Mouse (Mus musculus) hindbrain, embryonic 13.5 days (tissue): ENCODE results near the gene Insig1. TPM values are rescaled to one million over a fixed set of nuclear protein-coding genes. Genes with fewer than 3 reads are reported as not detected.
A peak's percentile ranks its signal among the peaks of the same experiment; 100 is the strongest.

Source experiments
- ATAC-seq: fragments of 200-750 bp; cut with Nextera tagmentation; 2 replicates; pipeline ENCODE4 v1.8.0; 2017; ENCODE audit warnings: moderate TSS enrichment; ENCODE audit not compliant: low FRiP score
- H3K27ac ChIP-seq: fragments of 300-500 bp; sonication (generic); 2 replicates; pipeline ENCODE4 v1.5.1; 2015; ENCODE audit warnings: inconsistent platforms, mild to moderate bottlenecking, moderate library complexity
- H3K27me3 ChIP-seq: fragments of 300-500 bp; sonication (generic); 2 replicates; pipeline ENCODE4 v1.6.1; 2015; ENCODE audit warnings: mild to moderate bottlenecking, inconsistent platforms
- H3K36me3 ChIP-seq: fragments of 300-500 bp; sonication (generic); 2 replicates; pipeline ENCODE4 v1.6.1; 2015; ENCODE audit warnings: mild to moderate bottlenecking, inconsistent platforms
- H3K4me1 ChIP-seq: fragments of 300-500 bp; sonication (generic); replicated peaks from 2 replicates; pipeline ENCODE4 v1.6.1; 2015; ENCODE audit warnings: inconsistent platforms
- H3K4me2 ChIP-seq: fragments of 300-500 bp; sonication (generic); 2 replicates; pipeline ENCODE4 v1.6.1; 2015; ENCODE audit warnings: inconsistent platforms, mild to moderate bottlenecking, moderate library complexity
- H3K4me3 ChIP-seq: fragments of 300-500 bp; sonication (generic); 2 replicates; pipeline ENCODE4 v1.5.1; 2015; ENCODE audit warnings: mild to moderate bottlenecking, inconsistent platforms
- H3K9ac ChIP-seq: fragments of 300-500 bp; sonication (generic); 2 replicates; pipeline ENCODE4 v1.6.1; 2015; ENCODE audit warnings: mild to moderate bottlenecking, inconsistent platforms
- H3K9me3 ChIP-seq: fragments of 300-500 bp; sonication (generic); 2 replicates; pipeline ENCODE4 v1.6.1; 2016; ENCODE audit warnings: inconsistent platforms
- WGBS: fragments of 180-500 bp; shearing (Covaris S2); methylation state at CpG from one replicate; pipeline ENCODE4 v1.1.7; 2015; 5-methylcytosine and 5-hydroxymethylcytosine counted together
- polyA plus RNA-seq: library from polyadenylated mRNA; unstranded; fragments of >200 nt; fragmentation: Nextera tagmentation; extraction: Ambion mirVana; gene quantifications from 2 replicates; pipeline ENCODE4 v1.2.1, GENCODE M21; 2015

The Insig1 gene
- polyA plus RNA-seq = 64.3 and 71.5 TPM in 2 replicates

DNA sequence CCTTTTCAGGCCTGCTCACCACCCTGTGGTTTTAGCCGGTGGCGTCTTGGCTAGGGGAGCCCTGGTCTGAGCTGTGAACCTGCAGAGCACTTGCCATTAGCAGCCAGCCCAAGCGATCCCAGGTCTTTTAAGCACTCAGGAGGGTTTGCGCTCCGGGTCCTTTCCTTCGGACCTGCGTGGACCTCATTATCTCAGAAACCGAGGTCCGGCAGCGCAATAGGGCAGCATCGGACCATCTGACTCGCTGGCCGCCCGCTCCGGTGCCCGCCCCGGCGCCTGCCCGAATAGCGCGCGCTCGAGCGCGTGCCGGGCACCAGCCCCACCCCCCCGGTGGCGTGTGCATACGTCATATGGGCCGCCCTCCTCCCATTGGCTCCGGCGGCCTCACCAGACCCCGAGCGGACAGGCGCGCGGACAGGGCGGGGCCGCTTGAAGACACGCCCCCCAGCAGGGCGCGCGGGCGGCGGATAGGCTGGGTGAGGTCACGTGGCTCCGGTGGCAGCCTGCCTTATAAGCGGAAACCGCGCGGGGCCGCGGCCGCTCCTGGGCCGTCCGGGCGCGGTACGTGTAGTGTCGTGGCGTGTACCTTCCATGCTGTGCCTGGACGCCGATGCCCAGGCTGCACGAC lies at the start of gene Insig1:
TSS of gene Insig1 (plus strand) at position 536 of the 628 bp plus-strand sequence.
- Histone ChIP-seq H3K27ac (peak within 1 kb of the TSS; percentile 99), H3K9me3 (no peaks in the 10 kb centered on the region), H3K9ac (peak within 1 kb of the TSS; percentile 89), H3K27me3 (no peaks in the 10 kb centered on the region), H3K36me3 (peaks cover 28% of the 10 kb centered on the region), H3K4me2 (peak within 1 kb of the TSS; percentile 96), H3K4me1 (peaks cover 45% of the 10 kb centered on the region), H3K4me3 (peak within 1 kb of the TSS; percentile 88)
- under 1% methylated on average over 64 of the region's 64 CpGs for WGBS
- peak; percentile 93 for ATAC-seq

GRCm38 (mm10) chr5:28023452-28023851 lies 47.7 kb upstream of the Insig1 start:
- no peaks in the 10 kb centered on the region for H3K36me3 ChIP-seq
- H3K27ac ChIP-seq = no peak overlapping the region
- no peak overlapping the region for H3K4me2 ChIP-seq
- no peak for ATAC-seq
- 57% methylated on average over 2 of the region's 2 CpGs for WGBS
- H3K27me3 ChIP-seq = no peaks in the 10 kb centered on the region
- H3K9me3 ChIP-seq = no peaks in the 10 kb centered on the region
- H3K4me1 ChIP-seq = no peaks in the 10 kb centered on the region
- H3K9ac ChIP-seq = no peak overlapping the region
- no peak overlapping the region for H3K4me3 ChIP-seq

GRCm38 (mm10) chr5:28031577-28032236 lies 39.5 kb upstream of the Insig1 start:
- H3K36me3 ChIP-seq = no peaks in the 10 kb centered on the region
- H3K9ac ChIP-seq = no peak overlapping the region
- ATAC-seq = no peak
- no peak overlapping the region for H3K4me3 ChIP-seq
- H3K27ac ChIP-seq = no peak overlapping the region
- H3K27me3 ChIP-seq = no peaks in the 10 kb centered on the region
- no peak overlapping the region for H3K4me2 ChIP-seq
- WGBS = 86% methylated on average over 3 of the region's 3 CpGs
- no peaks in the 10 kb centered on the region for H3K4me1 ChIP-seq
- no peaks in the 10 kb centered on the region for H3K9me3 ChIP-seq

GRCm38 (mm10) chr5:28032866-28033265 lies 38.3 kb upstream of the Insig1 start:
- no peak for ATAC-seq
- H3K27me3 ChIP-seq = no peaks in the 10 kb centered on the region
- no peak overlapping the region for H3K4me2 ChIP-seq
- no peak overlapping the region for H3K4me3 ChIP-seq
- no peaks in the 10 kb centered on the region for H3K36me3 ChIP-seq
- H3K9me3 ChIP-seq = no peaks in the 10 kb centered on the region
- no peak overlapping the region for H3K27ac ChIP-seq
- no peak overlapping the region for H3K9ac ChIP-seq
- WGBS = 92% methylated on average over 10 of the region's 10 CpGs
- H3K4me1 ChIP-seq = peaks cover 5% of the 10 kb centered on the region

GRCm38 (mm10) chr5:28033281-28033680 lies 37.9 kb upstream of the Insig1 start:
- 88% methylated on average over 5 of the region's 5 CpGs for WGBS
- Histone ChIP-seq H3K9me3 (no peaks in the 10 kb centered on the region), H3K4me2 (no peak overlapping the region), H3K9ac (no peak overlapping the region), H3K27ac (no peak overlapping the region), H3K4me1 (peaks cover 9% of the 10 kb centered on the region), H3K4me3 (no peak overlapping the region), H3K36me3 (no peaks in the 10 kb centered on the region), H3K27me3 (no peaks in the 10 kb centered on the region)
- no peak for ATAC-seq

DNA sequence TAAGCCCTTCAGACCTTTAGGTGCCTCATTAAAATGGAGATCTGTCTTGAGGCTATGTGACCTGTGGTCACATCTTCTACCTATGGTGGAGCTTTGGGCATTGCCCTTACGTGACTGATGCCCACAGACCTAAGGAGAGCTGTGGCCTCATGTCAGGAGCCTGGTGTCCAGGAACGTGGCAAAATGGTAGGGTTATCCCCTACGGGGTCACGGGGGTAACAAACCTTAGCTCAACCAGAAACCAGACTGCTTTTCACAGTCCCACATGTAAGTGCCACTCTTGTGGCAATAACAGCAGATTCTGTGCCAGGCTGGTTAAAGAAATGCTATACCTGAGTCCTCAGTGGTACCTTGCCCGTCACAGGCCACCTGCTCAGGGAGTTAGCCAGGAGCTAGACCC lies 37.3 kb upstream of the Insig1 start:
- WGBS = 88% methylated on average over 5 of the region's 5 CpGs
- Histone ChIP-seq H3K9me3 (no peaks in the 10 kb centered on the region), H3K27ac (no peak overlapping the region), H3K4me2 (no peak overlapping the region), H3K27me3 (no peaks in the 10 kb centered on the region), H3K36me3 (no peaks in the 10 kb centered on the region), H3K4me3 (no peak overlapping the region), H3K4me1 (peaks cover 11% of the 10 kb centered on the region), H3K9ac (no peak overlapping the region)
- ATAC-seq = no peak

GRCm38 (mm10) chr5:28036011-28036410 lies 35.2 kb upstream of the Insig1 start:
- no peak for ATAC-seq
- H3K27ac ChIP-seq = no peak overlapping the region
- 70% methylated on average over 1 of the region's 1 CpGs for WGBS

GRCm38 (mm10) chr5:28036518-28036917 lies 34.6 kb upstream of the Insig1 start:
- H3K36me3 ChIP-seq = no peaks in the 10 kb centered on the region
- H3K9me3 ChIP-seq = no peaks in the 10 kb centered on the region
- WGBS = 92% methylated on average over 1 of the region's 1 CpGs
- no peak for ATAC-seq
- no peak overlapping the region for H3K27ac ChIP-seq
- no peak overlapping the region for H3K4me3 ChIP-seq
- no peak overlapping the region for H3K9ac ChIP-seq
- H3K4me2 ChIP-seq = no peak overlapping the region
- no peaks in the 10 kb centered on the region for H3K27me3 ChIP-seq
- H3K4me1 ChIP-seq = peaks cover 11% of the 10 kb centered on the region

More at GRCm38 (mm10) chr5:28036011-28036410, 35.2 kb upstream of the Insig1 start:
- no peaks in the 10 kb centered on the region for H3K27me3 ChIP-seq
- no peak overlapping the region for H3K4me2 ChIP-seq
- H3K4me3 ChIP-seq = no peak overlapping the region
- no peak overlapping the region for H3K9ac ChIP-seq
- H3K36me3 ChIP-seq = no peaks in the 10 kb centered on the region
- H3K4me1 ChIP-seq = peaks cover 11% of the 10 kb centered on the region
- H3K9me3 ChIP-seq = no peaks in the 10 kb centered on the region

GRCm38 (mm10) chr5:28037172-28037591 lies 34.0 kb upstream of the Insig1 start:
- H3K36me3 ChIP-seq = no peaks in the 10 kb centered on the region
- H3K9ac ChIP-seq = no peak overlapping the region
- H3K27ac ChIP-seq = no peak overlapping the region
- no peaks in the 10 kb centered on the region for H3K27me3 ChIP-seq
- no peak overlapping the region for H3K4me3 ChIP-seq
- no peak overlapping the region for H3K4me2 ChIP-seq
- no peak for ATAC-seq
- peaks cover 11% of the 10 kb centered on the region for H3K4me1 ChIP-seq
- WGBS = 46% methylated on average over 3 of the region's 3 CpGs
- H3K9me3 ChIP-seq = no peaks in the 10 kb centered on the region

GRCm38 (mm10) chr5:28037639-28038038 lies 33.5 kb upstream of the Insig1 start:
- Histone ChIP-seq H3K4me3 (no peak overlapping the region), H3K27me3 (no peaks in the 10 kb centered on the region), H3K9me3 (no peaks in the 10 kb centered on the region), H3K36me3 (no peaks in the 10 kb centered on the region), H3K9ac (no peak overlapping the region; the same call in 1 of the 2 replicates), H3K27ac (no peak overlapping the region), H3K4me1 (peaks cover 11% of the 10 kb centered on the region), H3K4me2 (no peak overlapping the region)
- ATAC-seq = no peak
- WGBS = 50% methylated on average over 5 of the region's 5 CpGs

DNA sequence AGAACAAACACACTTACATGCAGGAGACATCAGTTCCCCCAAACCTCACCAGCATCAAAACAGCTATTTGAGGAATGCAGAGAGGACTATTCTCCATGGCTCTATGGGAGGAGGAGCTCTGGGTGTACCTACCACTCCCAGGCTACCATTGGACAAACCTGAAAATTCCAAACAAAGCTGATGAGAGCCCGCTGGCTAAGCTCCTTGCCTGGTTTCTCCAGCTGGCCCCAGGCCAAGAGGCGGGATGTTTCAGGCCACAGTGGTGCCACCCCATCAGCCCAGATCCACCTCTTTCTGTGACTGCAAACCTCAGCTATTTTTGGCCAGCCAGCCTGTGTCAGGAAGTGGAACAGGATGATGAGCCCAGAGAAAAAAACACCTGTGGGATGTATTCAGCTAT lies 33.0 kb upstream of the Insig1 start:
- Histone ChIP-seq H3K4me1 (peaks cover 11% of the 10 kb centered on the region), H3K4me3 (no peak overlapping the region), H3K9ac (no peak overlapping the region), H3K27me3 (no peaks in the 10 kb centered on the region), H3K27ac (no peak overlapping the region), H3K36me3 (no peaks in the 10 kb centered on the region), H3K9me3 (no peaks in the 10 kb centered on the region), H3K4me2 (no peak overlapping the region)
- no peak for ATAC-seq
- 37% methylated on average over 2 of the region's 2 CpGs for whole genome bisulfite sequencing

DNA sequence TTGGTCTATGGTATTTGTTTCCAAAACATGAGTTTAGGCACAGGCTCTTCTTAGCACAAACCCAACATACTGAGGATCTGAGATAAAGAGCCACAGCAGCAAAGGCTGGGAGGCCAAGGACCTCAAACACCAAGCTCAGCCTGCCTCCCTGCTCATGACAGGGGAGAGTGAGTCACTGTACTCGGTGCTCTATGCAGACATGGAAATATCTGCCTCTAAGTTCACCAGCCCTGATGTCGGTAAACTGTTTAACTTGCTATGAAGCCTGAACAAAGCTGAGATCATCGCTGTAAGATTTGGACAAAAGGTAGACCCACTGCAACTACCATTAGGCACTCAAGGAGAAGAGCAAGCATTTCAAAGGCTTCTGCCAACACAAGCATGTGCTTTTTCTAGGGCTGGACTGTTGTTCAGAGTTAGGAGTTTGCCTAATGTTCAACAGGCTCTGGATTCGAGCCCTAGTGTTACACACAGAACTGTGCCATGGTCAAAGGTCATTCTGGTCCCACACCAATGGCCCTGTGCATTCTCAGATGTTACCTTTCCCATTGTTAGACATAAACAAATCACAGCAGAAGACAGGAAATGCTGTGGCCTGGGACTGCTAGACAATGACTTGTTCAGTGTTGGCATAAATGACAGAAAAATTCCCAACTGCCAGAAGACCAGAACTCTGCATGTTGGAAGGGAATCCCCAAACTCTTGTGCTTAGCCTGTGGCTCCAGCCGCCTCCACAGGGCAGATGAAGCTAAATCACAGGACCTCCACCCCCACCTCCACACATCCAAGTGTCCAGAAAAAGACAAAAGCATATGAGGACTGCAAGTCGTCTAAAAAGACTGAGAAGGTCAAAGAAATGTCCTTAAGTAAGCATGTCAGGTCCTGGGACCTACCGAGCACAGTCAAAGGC lies 31.2 kb upstream of the Insig1 start:
- ATAC-seq = no peak
- 72% methylated on average over 7 of the region's 7 CpGs for WGBS

More for the DNA sequence above, 31.2 kb upstream of the Insig1 start:
- Histone ChIP-seq H3K4me2 (no peak overlapping the region), H3K9me3 (peaks cover 3% of the 10 kb centered on the region), H3K27ac (no peak overlapping the region), H3K9ac (no peak overlapping the region), H3K4me3 (no peak overlapping the region), H3K36me3 (no peaks in the 10 kb centered on the region), H3K27me3 (no peaks in the 10 kb centered on the region), H3K4me1 (peaks cover 11% of the 10 kb centered on the region)
